Mouse (Mus musculus) cerebellum, postnatal 25 days (tissue): ENCODE results near the gene Cebpb.

ENCODE experiments used
- DNase-seq, 2 experiments: peaks; one replicate each; pipeline ENCODE4 v3.0.0; 2021; ENCODE audit warnings: mixed read lengths in 2 of 2

The Cebpb gene

GRCm38 (mm10) chr2:167665972-167666713, 22.6 kb upstream of the Cebpb start:
- DNase-seq = no peak

- DNase-seq = no peak
These were observed 20.3 kb upstream of the Cebpb start for GRCm38 (mm10) chr2:167668426-167668825.

- no peak for DNase-seq
These were observed 19.3 kb upstream of the Cebpb start for GRCm38 (mm10) chr2:167669398-167669797.

- no peak for DNase-seq
These were observed 17.5 kb upstream of the Cebpb start for GRCm38 (mm10) chr2:167671101-167671633.

- DNase-seq = no peak
These were observed 16.5 kb upstream of the Cebpb start for GRCm38 (mm10) chr2:167672212-167672685.

- peak; percentile 29 to 46 for DNase-seq
These were observed 13.4 kb upstream of the Cebpb start for GRCm38 (mm10) chr2:167675120-167675909.

- DNase-seq = peak in 1 of 2 experiments; percentile 29
These were observed 10.1 kb upstream of the Cebpb start for GRCm38 (mm10) chr2:167678600-167678999.

- DNase-seq = peak; percentile 85 to 91
These were observed 8.7 kb upstream of the Cebpb start for GRCm38 (mm10) chr2:167679902-167680430.

- DNase-seq = peak; percentile 42 to 63
These were observed 8.1 kb upstream of the Cebpb start for GRCm38 (mm10) chr2:167680657-167681056.

GRCm38 (mm10) chr2:167683721-167684120, 5.0 kb upstream of the Cebpb start:
- no peak for DNase-seq

GRCm38 (mm10) chr2:167685137-167685536, 3.6 kb upstream of the Cebpb start:
- peak; percentile 96 to 97 for DNase-seq

GRCm38 (mm10) chr2:167685865-167686264, 2.9 kb upstream of the Cebpb start:
- no peak for DNase-seq

- no peak for DNase-seq
These were observed 2.1 kb upstream of the Cebpb start for GRCm38 (mm10) chr2:167686382-167687249.

- DNase-seq = no peak
These were observed 1.5 kb upstream of the Cebpb start for GRCm38 (mm10) chr2:167687250-167687586.

GRCm38 (mm10) chr2:167687651-167688101, 1.0 kb upstream of the Cebpb start:
- peak in 1 of 2 experiments; percentile 15 for DNase-seq

GRCm38 (mm10) chr2:167688126-167688497, 603 bp upstream of the Cebpb start:
- peak in 1 of 2 experiments; percentile 19 for DNase-seq

- peak; percentile 52 to 59 for DNase-seq
These were observed 945 bp downstream of the Cebpb start, which contains the start of gene Tmem189 for GRCm38 (mm10) chr2:167689501-167690218. Gene Tmem189 (minus strand): TSS chr2:167689822.

- DNase-seq = peak in 1 of 2 experiments; percentile 29
These were observed 1.7 kb downstream of the Cebpb start for GRCm38 (mm10) chr2:167690219-167690961.

GRCm38 (mm10) chr2:167690962-167691311, 2.2 kb downstream of the Cebpb start:
- peak; percentile 13 to 20 for DNase-seq

- DNase-seq = no peak
These were observed 2.7 kb downstream of the Cebpb start for GRCm38 (mm10) chr2:167691410-167691809.
